Mouse (Mus musculus) brown adipose tissue, adult 24 weeks (tissue): Measurements from ENCODE around the gene Selenom. TPM values are rescaled to one million over a fixed set of nuclear protein-coding genes. Genes with fewer than 3 reads are reported as not detected.

ENCODE experiments used
- H3K27ac ChIP-seq: fragments of 200-500 bp; replicated peaks from 2 replicates; pipeline ENCODE4 v1.5.1; 2012; ENCODE audit warnings: low read depth, mild to moderate bottlenecking, low read length
- H3K4me1 ChIP-seq: fragments of 200-500 bp; 2 replicates; pipeline ENCODE4 v1.6.1; 2012; ENCODE audit warnings: low read length, mixed read lengths; ENCODE audit not compliant: control insufficient read depth, insufficient read depth, insufficient read length
- H3K4me3 ChIP-seq: fragments of 200-500 bp; 2 replicates; pipeline ENCODE4 v1.5.1; 2012; ENCODE audit warnings: low read depth, mild to moderate bottlenecking, low read length, moderate library complexity; ENCODE audit not compliant: insufficient read depth
- polyA plus RNA-seq: library from polyadenylated mRNA; stranded (reverse); fragments of >200 nt; gene quantifications from 2 replicates; pipeline ENCODE4 v1.2.4, GENCODE M21; 2012; ENCODE audit not compliant: missing spikeins, insufficient read depth, insufficient read length

The Selenom gene
- polyA plus RNA-seq = 15.9 and 19.1 TPM in 2 replicates

GRCm38 (mm10) chr11:3514529-3515054 lies at the start of gene Selenom:
Gene Selenom (plus strand): TSS chr11:3514684.
- H3K4me1 ChIP-seq = 0 out of 2 replicates have a peak, but pooled peaks cover 3% of the 10 kb centered on the region
- peak within 1 kb of the TSS; percentile 83 for H3K4me3 ChIP-seq
- peak within 1 kb of the TSS; percentile 66 for H3K27ac ChIP-seq

GRCm38 (mm10) chr11:3471448-3471850 lies 43.0 kb upstream of the Selenom start:
- no peak overlapping the region for H3K27ac ChIP-seq
- H3K4me1 ChIP-seq = no peaks in the 10 kb centered on the region
- H3K4me3 ChIP-seq = no peak overlapping the region

- Histone ChIP-seq H3K4me1 (no peaks in the 10 kb centered on the region), H3K27ac (no peak overlapping the region), H3K4me3 (no peak overlapping the region)
Measured at GRCm38 (mm10) chr11:3472484-3472883, 42.0 kb upstream of the Selenom start.

GRCm38 (mm10) chr11:3474480-3475115 lies 39.9 kb upstream of the Selenom start:
- no peak overlapping the region for H3K4me3 ChIP-seq
- H3K4me1 ChIP-seq = no peaks in the 10 kb centered on the region
- no peak overlapping the region for H3K27ac ChIP-seq

- H3K27ac ChIP-seq = no peak overlapping the region
- no peaks in the 10 kb centered on the region for H3K4me1 ChIP-seq
- no peak overlapping the region for H3K4me3 ChIP-seq
Measured at GRCm38 (mm10) chr11:3475489-3475888, 39.0 kb upstream of the Selenom start.

DNA sequence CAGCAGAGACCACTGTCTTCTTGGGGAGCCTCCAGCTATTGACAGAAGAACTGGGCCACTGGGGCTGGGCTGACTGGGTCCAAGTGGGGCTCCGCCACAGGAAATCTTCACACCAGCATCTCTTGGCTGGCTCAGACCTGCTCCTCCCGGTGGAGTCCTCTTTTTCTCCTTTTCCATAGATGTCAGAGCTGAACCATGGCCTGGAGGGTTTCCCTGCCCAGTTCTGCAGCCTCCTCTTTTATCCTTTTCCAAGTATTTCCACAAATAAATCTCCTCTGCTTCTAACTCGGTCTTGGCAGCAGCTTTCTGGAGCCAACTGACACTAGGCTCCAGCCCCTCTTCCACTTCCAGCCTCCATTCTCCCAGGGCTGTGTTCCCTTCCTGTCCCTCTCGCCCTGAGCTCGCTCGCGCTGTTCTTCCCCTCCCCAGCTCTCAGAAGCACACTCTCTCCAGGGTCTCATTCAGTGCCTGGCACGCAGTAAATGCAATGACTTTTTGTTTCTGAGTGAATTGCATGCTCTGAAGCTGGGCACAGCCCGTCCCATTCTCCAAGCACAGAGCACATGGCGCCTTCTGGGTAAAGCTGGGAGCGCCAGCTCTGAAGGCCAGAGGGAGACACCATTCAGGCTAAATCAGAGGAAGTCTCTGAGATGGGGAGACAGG lies 30.4 kb upstream of the Selenom start:
- H3K4me3 ChIP-seq = no peak overlapping the region
- H3K27ac ChIP-seq = no peak overlapping the region
- no peaks in the 10 kb centered on the region for H3K4me1 ChIP-seq

DNA sequence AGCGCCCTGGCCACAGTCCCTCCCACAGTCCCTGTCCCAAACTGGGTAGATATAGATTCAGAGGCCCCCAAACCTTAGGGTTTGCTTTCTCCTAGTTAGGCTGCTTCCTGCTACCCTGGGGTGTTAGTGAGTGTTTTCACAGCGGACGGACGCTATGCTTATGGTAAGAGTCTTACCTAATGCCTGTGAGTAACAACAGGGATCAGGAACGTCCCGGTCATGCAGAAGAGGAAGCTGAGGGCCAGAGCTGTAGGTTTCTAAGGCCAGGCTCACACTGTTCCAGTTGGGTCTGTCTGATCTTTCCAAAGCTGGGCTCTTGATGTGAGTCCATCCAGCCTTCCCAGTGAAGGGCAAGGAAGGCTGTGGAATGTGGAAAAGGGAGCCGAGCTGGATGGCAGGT lies 28.1 kb upstream of the Selenom start:
- H3K4me3 ChIP-seq = no peak overlapping the region
- H3K27ac ChIP-seq = no peak overlapping the region
- no peaks in the 10 kb centered on the region for H3K4me1 ChIP-seq

- Histone ChIP-seq H3K4me3 (no peak within 1 kb of the TSS), H3K4me1 (no peaks in the 10 kb centered on the region), H3K27ac (no peak within 1 kb of the TSS)
Measured at GRCm38 (mm10) chr11:3487952-3488570, 26.4 kb upstream of the Selenom start, which contains the start of gene Pla2g3. Gene Pla2g3 (plus strand): TSS chr11:3488284.

DNA sequence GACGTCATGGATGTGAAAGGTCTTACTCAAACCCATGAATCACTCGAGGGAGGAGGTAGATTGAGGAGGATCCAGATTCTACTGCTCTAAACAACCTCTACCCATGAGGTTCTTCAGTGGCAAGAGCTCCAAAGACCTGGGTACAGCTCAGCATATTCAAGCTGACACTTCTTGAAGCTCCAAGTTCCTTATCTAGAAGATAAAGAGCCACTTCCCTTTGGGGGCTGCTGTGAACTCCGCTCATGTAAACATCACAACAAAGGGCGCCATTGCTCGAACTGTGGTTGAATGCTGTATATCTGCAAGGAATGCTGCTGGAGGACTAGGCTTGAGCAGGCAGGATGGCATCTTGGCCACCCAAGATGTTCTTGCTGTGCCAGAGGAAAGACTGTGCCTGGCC lies 25.4 kb upstream of the Selenom start:
- no peak overlapping the region for H3K4me3 ChIP-seq
- H3K4me1 ChIP-seq = no peaks in the 10 kb centered on the region
- no peak overlapping the region for H3K27ac ChIP-seq

DNA sequence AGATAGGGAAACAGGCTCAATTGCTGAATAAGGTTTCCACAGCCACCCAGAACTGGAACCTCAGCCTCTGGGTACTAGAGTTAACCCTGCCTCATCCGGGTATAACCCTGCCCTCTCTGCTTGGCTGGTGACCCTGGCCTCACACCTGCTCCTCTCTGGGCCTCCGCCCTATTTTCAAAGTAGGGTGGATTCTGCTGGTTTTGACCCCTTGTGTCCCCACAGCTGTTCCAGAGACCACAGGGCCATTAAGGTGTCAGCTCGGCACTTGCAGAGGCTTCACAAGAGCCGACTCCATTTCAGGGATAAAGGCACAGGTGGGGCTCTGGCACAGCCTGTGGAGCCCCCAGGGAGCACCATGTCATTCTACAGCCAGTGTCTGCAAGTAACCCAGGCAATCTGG lies 21.7 kb upstream of the Selenom start:
- H3K27ac ChIP-seq = no peak overlapping the region
- H3K4me1 ChIP-seq = no peaks in the 10 kb centered on the region
- no peak overlapping the region for H3K4me3 ChIP-seq

GRCm38 (mm10) chr11:3494857-3495256 lies 19.6 kb upstream of the Selenom start:
- no peak overlapping the region for H3K4me3 ChIP-seq
- no peaks in the 10 kb centered on the region for H3K4me1 ChIP-seq
- no peak overlapping the region for H3K27ac ChIP-seq

DNA sequence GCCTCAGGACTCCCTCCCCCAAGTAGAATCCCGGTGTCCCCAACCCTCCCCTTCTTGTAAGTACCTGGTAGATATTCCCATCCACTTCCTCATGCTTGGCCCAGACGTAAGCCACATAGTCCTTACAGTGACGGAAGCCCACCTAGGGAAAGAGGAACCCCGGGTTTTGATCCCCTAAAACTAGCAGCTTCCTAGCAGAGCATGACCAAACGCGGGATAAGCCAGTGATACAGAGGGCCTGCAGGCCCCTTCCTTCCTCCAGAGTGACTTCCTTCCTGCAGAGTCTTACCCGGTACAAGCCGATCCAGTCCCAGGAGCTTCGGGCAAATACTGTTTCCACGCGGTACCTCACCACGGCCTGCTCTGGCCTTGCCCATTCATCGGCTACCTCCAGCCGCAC lies 19.0 kb upstream of the Selenom start:
- Histone ChIP-seq H3K4me1 (no peaks in the 10 kb centered on the region), H3K4me3 (no peak overlapping the region), H3K27ac (no peak overlapping the region)

GRCm38 (mm10) chr11:3496756-3497155 lies 17.7 kb upstream of the Selenom start:
- H3K4me3 ChIP-seq = no peak overlapping the region
- H3K27ac ChIP-seq = no peak overlapping the region
- H3K4me1 ChIP-seq = no peaks in the 10 kb centered on the region

DNA sequence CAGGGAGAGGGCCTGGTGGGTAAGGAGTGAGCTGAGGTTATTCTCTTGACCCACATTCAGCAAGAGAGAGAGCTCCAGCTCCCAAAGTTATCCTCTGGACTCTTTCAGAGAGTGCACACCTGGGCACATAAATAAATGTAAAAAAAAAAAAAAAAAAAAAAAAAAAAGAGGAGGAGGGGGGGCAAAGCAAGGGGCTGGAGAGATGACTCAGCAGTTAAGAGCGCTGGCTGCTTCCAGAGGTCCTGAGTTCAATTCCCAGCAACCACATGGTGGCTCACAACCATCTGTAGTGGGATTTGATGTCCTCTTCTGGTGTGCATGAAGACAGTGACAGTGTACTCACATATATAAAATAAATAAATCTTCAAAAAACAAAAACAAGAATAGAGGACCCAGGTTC lies 17.2 kb upstream of the Selenom start:
- Histone ChIP-seq H3K4me1 (no peaks in the 10 kb centered on the region), H3K4me3 (no peak overlapping the region), H3K27ac (no peak overlapping the region)

GRCm38 (mm10) chr11:3502057-3502456 lies 12.4 kb upstream of the Selenom start:
- Histone ChIP-seq H3K4me3 (no peak overlapping the region), H3K27ac (no peak overlapping the region), H3K4me1 (no peaks in the 10 kb centered on the region)
